Mouse (Mus musculus): ENCODE measurements around the gene Hpse.
A peak's percentile ranks its signal among the peaks of the same experiment; 100 is the strongest.

Hpse gene

GRCm38 (mm10) chr5:100697398-100697797 lies 22.1 kb downstream of the Hpse start:
- DNase-seq (ENCODE audit: low spot score in 2 of 2) = no peak

GRCm38 (mm10) chr5:100685631-100686030 lies 33.9 kb downstream of the Hpse start:
- no peak for DNase-seq (ENCODE audit: low spot score in 2 of 2)

DNA sequence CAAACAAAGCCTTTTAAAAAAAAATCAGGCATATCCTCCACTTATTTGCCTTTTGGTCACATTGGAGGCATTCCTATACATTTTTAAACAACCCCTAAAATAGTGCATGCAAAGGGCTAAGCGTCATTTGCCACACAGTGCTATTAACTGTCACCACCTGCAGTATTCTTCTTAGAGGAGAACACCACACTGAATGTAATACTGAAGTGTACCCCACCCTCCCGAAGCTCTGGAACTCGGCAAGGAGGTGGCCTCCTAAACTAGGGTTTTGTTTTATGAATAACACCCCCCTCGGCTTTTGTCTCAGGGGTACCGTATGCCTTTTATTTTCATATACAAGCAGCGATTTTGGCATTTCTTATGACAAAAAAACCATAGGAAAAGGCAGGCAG lies 39.0 kb downstream of the Hpse start:
- no peak for DNase-seq (ENCODE audit: low spot score in 2 of 2)

- no peak for DNase-seq (ENCODE audit: low spot score in 2 of 2)
Measured at GRCm38 (mm10) chr5:100679911-100680541, 39.5 kb downstream of the Hpse start.

- DNase-seq (ENCODE audit: low spot score in 2 of 2) = peak; percentile 71 to 80
Measured at GRCm38 (mm10) chr5:100674711-100675376, 44.7 kb downstream of the Hpse start, which contains the start of gene Coq2. Gene Coq2 (minus strand): TSS chr5:100675140.

DNA sequence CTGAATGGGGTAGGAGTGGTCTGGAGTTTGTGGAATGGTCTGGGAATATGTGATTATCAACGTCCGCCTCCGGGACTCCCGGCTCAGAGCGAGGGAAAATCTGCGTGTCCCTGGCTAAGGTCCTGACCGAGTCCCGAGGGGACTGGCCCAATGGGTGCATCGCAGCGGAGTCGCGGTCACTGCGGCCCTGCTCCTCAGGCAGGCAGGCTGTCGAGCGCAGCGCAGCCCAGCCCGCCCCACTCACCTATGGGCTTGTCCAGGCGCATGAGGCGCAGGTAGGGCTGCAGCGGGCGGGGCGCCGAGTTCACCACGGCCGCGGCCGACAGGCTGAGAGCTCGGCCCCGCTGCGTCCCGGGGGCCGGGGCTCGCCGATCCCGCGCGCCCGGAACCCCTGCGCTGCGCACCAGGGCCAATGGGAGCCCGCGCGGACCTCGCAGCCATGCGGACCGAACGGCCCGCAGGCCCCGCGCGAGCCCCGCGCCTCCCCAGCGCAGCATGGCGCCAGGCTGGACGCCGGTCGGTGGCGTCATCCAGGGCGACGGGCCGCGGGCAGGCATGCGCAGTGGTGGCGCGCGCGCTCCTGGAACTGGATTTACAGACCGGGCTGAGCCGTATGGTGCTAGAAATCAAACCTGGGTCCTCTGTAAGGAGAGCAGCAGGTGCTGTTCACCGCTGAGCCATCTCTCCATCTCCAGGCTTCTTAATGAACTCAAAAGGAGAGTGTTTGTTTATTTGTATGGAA lies 45.6 kb downstream of the Hpse start:
- DNase-seq (ENCODE audit: low spot score in 2 of 2) = peak; percentile 62 to 78

DNA sequence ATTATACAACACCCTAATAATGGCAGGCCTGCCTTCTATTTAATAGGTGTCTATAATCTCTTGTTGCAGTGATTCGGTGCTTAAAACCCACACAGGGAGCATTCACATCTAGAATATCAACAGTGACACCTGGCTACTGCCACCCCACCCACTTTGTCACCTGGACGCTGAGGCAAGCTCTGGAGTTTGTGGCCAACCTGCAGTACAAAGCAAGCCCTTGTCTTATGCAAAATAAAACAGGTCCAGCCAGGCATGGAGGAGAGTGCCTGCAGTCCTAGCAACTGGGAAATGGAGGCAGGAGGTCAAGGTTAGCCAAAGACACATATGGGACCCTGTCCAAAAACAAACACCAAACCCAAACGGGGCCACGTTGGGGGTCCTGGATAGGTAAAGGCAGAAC lies 47.1 kb downstream of the Hpse start:
- no peak for DNase-seq (ENCODE audit: low spot score in 2 of 2)

DNA sequence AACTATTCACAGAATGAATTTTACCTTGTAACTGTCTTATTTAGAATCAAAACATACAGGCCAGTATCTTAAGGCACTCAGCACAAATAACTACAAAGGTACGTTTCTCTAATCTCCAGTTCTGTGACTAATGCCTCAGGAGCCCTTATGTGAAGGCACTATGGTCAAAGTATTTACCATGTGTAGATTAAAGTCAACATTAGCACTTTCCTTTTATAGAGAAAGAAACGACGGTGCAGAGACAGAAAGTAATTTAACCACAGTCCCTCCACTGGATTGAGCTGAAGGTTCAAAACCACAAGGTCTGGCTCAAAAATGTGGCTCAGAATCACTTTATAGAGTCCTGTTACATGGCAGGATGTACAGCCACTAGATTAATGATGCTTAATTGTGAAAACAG lies 47.6 kb downstream of the Hpse start:
- no peak for DNase-seq (ENCODE audit: low spot score in 2 of 2)

- peak in 1 of 2 experiments; percentile 32 for DNase-seq (ENCODE audit: low spot score in 2 of 2)
Measured at GRCm38 (mm10) chr5:100671398-100671797, 48.1 kb downstream of the Hpse start.

- no peak for DNase-seq (ENCODE audit: low spot score in 2 of 2)
Measured at GRCm38 (mm10) chr5:100666965-100667364, 52.6 kb downstream of the Hpse start.

- DNase-seq (ENCODE audit: low spot score in 2 of 2) = peak in 1 of 2 experiments; percentile 54
Measured at GRCm38 (mm10) chr5:100663854-100664253, 55.7 kb downstream of the Hpse start.

DNA sequence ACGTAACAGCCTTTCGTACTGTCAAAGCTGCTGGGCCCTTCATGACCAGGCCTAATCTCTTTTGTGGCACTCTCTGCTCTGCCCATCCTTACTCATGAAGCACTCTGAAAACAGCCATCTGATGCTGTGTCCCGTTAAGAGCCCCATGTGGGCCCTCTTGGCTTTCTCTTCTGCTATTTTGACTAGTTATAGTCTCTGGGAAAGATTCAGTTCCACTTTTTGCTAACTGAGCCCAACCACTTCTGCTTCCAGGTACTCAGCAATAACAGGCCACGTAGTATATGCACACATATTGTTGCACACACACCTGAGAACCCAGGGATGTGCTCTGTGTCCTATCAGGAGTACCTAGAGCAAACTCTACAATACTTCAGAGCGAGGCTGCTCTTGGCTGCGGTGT lies 56.5 kb downstream of the Hpse start:
- no peak for DNase-seq (ENCODE audit: low spot score in 2 of 2)

GRCm38 (mm10) chr5:100658460-100658859 lies 61.1 kb downstream of the Hpse start:
- no peak for DNase-seq (ENCODE audit: low spot score in 2 of 2)

GRCm38 (mm10) chr5:100656352-100656751 lies 63.2 kb downstream of the Hpse start:
- no peak for DNase-seq (ENCODE audit: low spot score in 2 of 2)

DNA sequence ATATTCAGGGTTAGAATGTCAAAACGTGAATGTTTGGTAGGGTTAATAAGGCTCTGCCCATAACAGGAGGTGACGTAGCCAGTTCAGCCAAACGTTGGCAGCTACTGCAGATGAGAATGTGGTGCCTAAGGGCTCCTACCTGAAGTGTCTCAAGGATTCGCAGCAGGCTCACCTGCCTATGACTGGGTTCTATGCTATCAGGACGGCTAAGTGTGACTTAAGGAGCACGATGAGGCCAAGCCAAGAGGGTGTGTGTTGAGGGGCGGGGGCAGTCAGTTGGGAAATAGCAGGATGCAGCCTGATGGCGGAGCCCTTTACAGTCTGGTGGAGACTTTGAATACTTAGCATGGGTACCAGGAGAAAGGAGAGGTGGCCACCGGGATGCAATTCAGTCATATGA lies 67.2 kb downstream of the Hpse start:
- no peak for DNase-seq (ENCODE audit: low spot score in 2 of 2)

DNA sequence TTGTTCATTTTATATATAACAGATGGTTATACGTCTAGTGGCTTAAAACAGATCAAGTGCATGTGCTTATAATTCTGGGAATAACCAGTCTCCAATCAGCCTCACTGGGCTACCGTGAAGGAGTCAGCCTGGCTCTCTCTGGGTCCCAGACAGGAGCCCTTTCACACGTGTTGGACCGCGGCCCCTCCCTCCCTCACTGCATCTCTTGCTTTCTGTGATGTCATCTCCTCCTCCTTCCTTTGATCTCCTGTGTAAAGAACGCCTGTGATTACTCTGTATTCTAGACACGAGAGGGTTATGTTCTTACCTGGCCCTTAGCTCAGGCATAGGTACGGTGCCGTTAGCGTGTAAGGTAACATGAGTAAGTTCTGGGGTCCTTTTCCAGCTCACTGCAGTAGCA lies 68.0 kb downstream of the Hpse start:
- DNase-seq (ENCODE audit: low spot score in 2 of 2) = no peak

- DNase-seq (ENCODE audit: low spot score in 2 of 2) = no peak
Measured at GRCm38 (mm10) chr5:100650969-100651368, 68.5 kb downstream of the Hpse start.

GRCm38 (mm10) chr5:100648546-100648945 lies 71.0 kb downstream of the Hpse start:
- no peak for DNase-seq (ENCODE audit: low spot score in 2 of 2)

- DNase-seq (ENCODE audit: low spot score in 2 of 2) = no peak
Measured at GRCm38 (mm10) chr5:100648046-100648445, 71.5 kb downstream of the Hpse start.

DNA sequence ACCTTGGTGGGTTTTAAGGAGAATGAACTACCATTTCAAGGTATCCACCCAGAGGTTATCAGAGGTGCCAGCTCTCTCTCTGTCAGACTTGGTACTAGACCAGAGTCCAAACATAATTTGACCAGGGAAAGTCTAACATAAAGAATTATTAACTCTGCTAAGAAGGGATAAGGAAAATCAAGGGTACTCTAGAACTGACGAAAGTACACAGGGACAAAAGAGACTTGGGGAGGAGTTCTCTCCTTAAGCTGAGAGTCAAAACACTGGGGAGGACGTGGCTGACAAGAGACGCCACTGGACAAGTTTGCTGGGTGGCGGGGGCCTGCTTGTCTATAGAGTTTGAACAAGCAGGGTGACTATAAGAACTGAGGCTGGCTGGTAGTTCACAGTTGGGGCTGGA lies 73.0 kb downstream of the Hpse start:
- no peak for DNase-seq (ENCODE audit: low spot score in 2 of 2)

- peak in 1 of 2 experiments; percentile 33 for DNase-seq (ENCODE audit: low spot score in 2 of 2)
Measured at GRCm38 (mm10) chr5:100643991-100644535, 75.5 kb downstream of the Hpse start.

- peak; percentile 23 to 33 for DNase-seq (ENCODE audit: low spot score in 2 of 2)
Measured at GRCm38 (mm10) chr5:100643253-100643990, 76.1 kb downstream of the Hpse start.

Measured in thymus, postnatal 10 days (tissue).